Mouse (Mus musculus): ENCODE measurements at regions not wholly inside any gene's neighbourhood (a gene's known extent, or its start where the extent isn't known, plus 50 kb on each side); places are given as distances from the start of the nearest gene placed in this dataset. TPM values are rescaled to one million over a fixed set of nuclear protein-coding genes. Genes with fewer than 3 reads are reported as not detected.

- H3K9ac ChIP-seq (replicated peaks): no peak overlapping the region
- H3K9me3 ChIP-seq: no peaks in the 10 kb centered on the region
- H3K4me2 ChIP-seq (replicated peaks): no peak overlapping the region
- H3K27me3 ChIP-seq: no peaks in the 10 kb centered on the region
- no peak overlapping the region for H3K27ac ChIP-seq
- H3K36me3 ChIP-seq: no peaks in the 10 kb centered on the region
- no peak for ATAC-seq
- no peak overlapping the region for H3K4me3 ChIP-seq (replicated peaks)
- 0 out of 2 replicates have a peak, but pooled peaks cover 3% of the 10 kb centered on the region for H3K4me1 ChIP-seq (replicated peaks)
These were observed 63.2 kb upstream of the Adamts16 start for GRCm38 (mm10) chr13:70904834-70905233.

GRCm38 (mm10) chr13:70903831-70904230 is 62.2 kb upstream of the Adamts16 start:
- Histone ChIP-seq H3K9me3 (no peaks in the 10 kb centered on the region), H3K4me1 (replicated peaks) (0 out of 2 replicates have a peak, but pooled peaks cover 3% of the 10 kb centered on the region), H3K36me3 (no peaks in the 10 kb centered on the region), H3K4me3 (replicated peaks) (no peak overlapping the region), H3K27ac (no peak overlapping the region), H3K9ac (replicated peaks) (no peak overlapping the region), H3K27me3 (no peaks in the 10 kb centered on the region), H3K4me2 (replicated peaks) (no peak overlapping the region)
- WGBS: 50% methylated on average over 8 of the region's 8 CpGs
- no peak for ATAC-seq

- H3K9ac ChIP-seq (replicated peaks): no peak overlapping the region
- H3K4me3 ChIP-seq (replicated peaks): no peak overlapping the region
- no peak overlapping the region for H3K27ac ChIP-seq
- H3K36me3 ChIP-seq: no peaks in the 10 kb centered on the region
- H3K9me3 ChIP-seq: no peaks in the 10 kb centered on the region
- H3K4me2 ChIP-seq (replicated peaks): no peak overlapping the region
- no peak for ATAC-seq
- H3K4me1 ChIP-seq (replicated peaks): 0 out of 2 replicates have a peak, but pooled peaks cover 3% of the 10 kb centered on the region
- H3K27me3 ChIP-seq: no peaks in the 10 kb centered on the region
- 94% methylated on average over 2 of the region's 2 CpGs for WGBS
These were observed 61.5 kb upstream of the Adamts16 start for GRCm38 (mm10) chr13:70903150-70903549.

DNA sequence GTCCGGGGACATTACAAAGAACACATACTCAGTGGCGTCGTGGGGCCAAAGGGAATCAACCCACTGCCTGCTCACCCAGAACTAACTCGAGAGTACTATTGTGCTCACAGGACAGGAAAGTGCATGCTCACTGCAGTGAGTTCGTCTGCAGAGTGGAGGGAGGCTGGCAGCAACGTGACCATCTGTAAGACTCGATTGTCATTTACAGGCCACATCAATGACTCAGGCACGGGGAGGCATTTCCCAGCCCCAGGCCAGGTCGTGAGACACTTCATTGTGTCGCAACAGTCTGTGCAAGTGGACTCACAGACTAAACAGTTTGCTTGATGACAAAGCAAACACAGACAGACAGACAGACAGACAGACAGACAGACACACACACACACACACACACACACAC is 61.1 kb upstream of the Adamts16 start:
- Histone ChIP-seq H3K9ac (replicated peaks) (no peak overlapping the region), H3K4me1 (replicated peaks) (0 out of 2 replicates have a peak, but pooled peaks cover 3% of the 10 kb centered on the region), H3K4me2 (replicated peaks) (no peak overlapping the region), H3K9me3 (no peaks in the 10 kb centered on the region), H3K36me3 (no peaks in the 10 kb centered on the region), H3K4me3 (replicated peaks) (no peak overlapping the region), H3K27ac (no peak overlapping the region), H3K27me3 (no peaks in the 10 kb centered on the region)
- ATAC-seq: no peak
- WGBS: 52% methylated on average over 10 of the region's 10 CpGs

GRCm38 (mm10) chr13:70891634-70892033 is 50.0 kb upstream of the Adamts16 start:
- H3K27me3 ChIP-seq: no peaks in the 10 kb centered on the region

More at GRCm38 (mm10) chr13:70891634-70892033, 50.0 kb upstream of the Adamts16 start:
- Histone ChIP-seq H3K9ac (replicated peaks) (no peak overlapping the region), H3K27ac (no peak overlapping the region), H3K36me3 (no peaks in the 10 kb centered on the region), H3K4me2 (replicated peaks) (no peak overlapping the region), H3K4me1 (replicated peaks) (no peaks in the 10 kb centered on the region), H3K4me3 (replicated peaks) (no peak overlapping the region), H3K9me3 (no peaks in the 10 kb centered on the region)
- no peak for ATAC-seq
- WGBS: 85% methylated on average over 5 of the region's 5 CpGs

Small RNA genes lying in the stretch of these regions (microRNA-seq; reads per million reads assigned to microRNA genes)
- not detected for gene Mir466f-4
